Mouse (Mus musculus): ENCODE results near the gene Nfia. TPM values are rescaled to one million over a fixed set of nuclear protein-coding genes. Genes with fewer than 3 reads are reported as not detected.

Nfia gene
- polyA plus RNA-seq, 1 experiment from 2014 or later, result 54.3 TPM

- no peak overlapping the region for H3K4me2 ChIP-seq (ENCODE audit: low read length)
- peaks cover 22 to 67% of the 10 kb centered on the region in 2 experiments for H3K4me1 ChIP-seq (ENCODE audit: control insufficient read depth in 2 of 2, insufficient read depth in 2 of 2, low read length in 2 of 2)
- no peak overlapping the region for H3K4me3 ChIP-seq (ENCODE audit: control insufficient read depth in 1 of 2, insufficient read depth in 1 of 2, low read depth in 1 of 2, low read length in 2 of 2)
- 75% methylated on average over 6 of the region's 6 CpGs for WGBS
- no peak for ATAC-seq (ENCODE audit: insufficient number of reproducible peaks, insufficient read depth, low FRiP score, low read depth)
- peak overlapping the region in 1 of 2 experiments; percentile 19; a peak in 1 of 4 replicates for H3K27ac ChIP-seq (replicated peaks in 1 of 2; ENCODE audit: control insufficient read depth in 1 of 2, insufficient read depth in 1 of 2, low read depth in 2 of 2, low read length in 2 of 2)
- no peaks in the 10 kb centered on the region for H3K27me3 ChIP-seq (ENCODE audit: control insufficient read depth, insufficient read depth, low read length)
- H3K9me3 ChIP-seq (ENCODE audit: control insufficient read depth, low read length), result no peaks in the 10 kb centered on the region
- no peaks in the 10 kb centered on the region for H3K36me3 ChIP-seq (ENCODE audit: control insufficient read depth, insufficient read depth, low read length)
- H3K9ac ChIP-seq (ENCODE audit: low read length), result no peak overlapping the region
Measured at GRCm38 (mm10) chr4:97823512-97823911, 51.0 kb downstream of the Nfia start.

DNA sequence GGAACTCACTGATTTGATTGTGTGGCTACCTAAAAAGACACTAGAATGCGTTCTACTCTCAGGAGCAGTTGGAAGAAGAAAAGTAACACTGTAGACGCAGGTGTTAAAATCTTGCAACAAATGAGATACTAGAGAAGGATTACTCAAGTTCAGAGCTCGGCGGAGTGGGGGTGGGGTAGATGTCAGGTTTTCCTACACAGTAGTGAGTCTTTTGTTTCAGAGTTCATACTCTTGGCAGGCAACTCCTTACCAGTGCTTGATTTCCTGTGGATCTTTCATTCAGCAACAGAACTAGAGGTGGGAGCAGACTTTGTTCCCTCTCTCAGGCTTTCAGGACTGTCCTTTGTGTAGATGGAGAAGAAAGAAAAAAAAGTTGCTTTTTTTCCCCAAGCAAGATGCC, 51.9 kb downstream of the Nfia start:
- no peaks in the 10 kb centered on the region for H3K36me3 ChIP-seq (ENCODE audit: control insufficient read depth, insufficient read depth, low read length)
- no peaks in the 10 kb centered on the region for H3K27me3 ChIP-seq (ENCODE audit: control insufficient read depth, insufficient read depth, low read length)
- H3K4me2 ChIP-seq (ENCODE audit: low read length), result no peak overlapping the region
- WGBS, result 41% methylated on average over 4 of the region's 4 CpGs
- H3K27ac ChIP-seq (replicated peaks in 1 of 2; ENCODE audit: control insufficient read depth in 1 of 2, insufficient read depth in 1 of 2, low read depth in 2 of 2, low read length in 2 of 2), result peak overlapping the region; percentile 44 to 49; a peak in 3 of 4 replicates
- no peak for ATAC-seq (ENCODE audit: insufficient number of reproducible peaks, insufficient read depth, low FRiP score, low read depth)
- no peak overlapping the region for H3K4me3 ChIP-seq (ENCODE audit: control insufficient read depth in 1 of 2, insufficient read depth in 1 of 2, low read depth in 1 of 2, low read length in 2 of 2)
- H3K9me3 ChIP-seq (ENCODE audit: control insufficient read depth, low read length), result no peaks in the 10 kb centered on the region
- no peak overlapping the region; the same call in 1 of the 2 replicates for H3K9ac ChIP-seq (ENCODE audit: low read length)
- H3K4me1 ChIP-seq (ENCODE audit: control insufficient read depth in 2 of 2, insufficient read depth in 2 of 2, low read length in 2 of 2), result peaks cover 19 to 64% of the 10 kb centered on the region in 2 experiments

DNA sequence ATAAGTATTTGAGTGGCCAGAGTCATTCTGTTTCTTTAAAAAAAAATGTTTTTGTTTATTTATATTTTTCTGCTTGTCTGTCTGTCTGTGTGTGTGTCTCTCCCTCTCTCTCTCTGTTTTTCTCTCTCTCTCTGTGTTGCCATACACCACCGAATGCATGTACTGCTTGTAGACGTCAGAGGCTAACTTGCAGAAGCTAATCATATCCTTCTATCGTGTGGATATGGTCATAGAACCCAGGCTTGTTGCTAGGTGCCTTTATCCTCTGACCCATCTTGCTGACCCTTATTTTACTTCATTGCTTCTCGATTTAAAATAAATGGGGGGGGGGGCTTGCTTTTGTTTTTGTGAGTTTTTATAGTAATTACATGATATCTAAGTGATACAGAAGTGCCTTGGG, 52.9 kb downstream of the Nfia start:
- H3K27ac ChIP-seq (replicated peaks in 1 of 2; ENCODE audit: control insufficient read depth in 1 of 2, insufficient read depth in 1 of 2, low read depth in 2 of 2, low read length in 2 of 2), result peak overlapping the region in 1 of 2 experiments; percentile 91; a peak in 2 of 4 replicates
- WGBS, result 52% methylated on average over 4 of the region's 4 CpGs
- H3K4me1 ChIP-seq (ENCODE audit: control insufficient read depth in 2 of 2, insufficient read depth in 2 of 2, low read length in 2 of 2), result peaks cover 23 to 73% of the 10 kb centered on the region in 2 experiments
- H3K9me3 ChIP-seq (ENCODE audit: control insufficient read depth, low read length), result no peaks in the 10 kb centered on the region
- peak overlapping the region; percentile 21; the same call in 1 of the 2 replicates for H3K9ac ChIP-seq (ENCODE audit: low read length)
- H3K4me2 ChIP-seq (ENCODE audit: low read length), result no peak overlapping the region
- no peak for ATAC-seq (ENCODE audit: insufficient number of reproducible peaks, insufficient read depth, low FRiP score, low read depth)
- H3K27me3 ChIP-seq (ENCODE audit: control insufficient read depth, insufficient read depth, low read length), result no peaks in the 10 kb centered on the region
- no peak overlapping the region for H3K4me3 ChIP-seq (ENCODE audit: control insufficient read depth in 1 of 2, insufficient read depth in 1 of 2, low read depth in 1 of 2, low read length in 2 of 2)
- H3K36me3 ChIP-seq (ENCODE audit: control insufficient read depth, insufficient read depth, low read length), result no peaks in the 10 kb centered on the region

- H3K9ac ChIP-seq (ENCODE audit: low read length), result peak overlapping the region; percentile 21; the same call in 1 of the 2 replicates
- WGBS, result 65% methylated on average over 4 of the region's 4 CpGs
- peaks cover 23 to 74% of the 10 kb centered on the region in 2 experiments for H3K4me1 ChIP-seq (ENCODE audit: control insufficient read depth in 2 of 2, insufficient read depth in 2 of 2, low read length in 2 of 2)
Measured at GRCm38 (mm10) chr4:97825841-97826240, 53.3 kb downstream of the Nfia start.

DNA sequence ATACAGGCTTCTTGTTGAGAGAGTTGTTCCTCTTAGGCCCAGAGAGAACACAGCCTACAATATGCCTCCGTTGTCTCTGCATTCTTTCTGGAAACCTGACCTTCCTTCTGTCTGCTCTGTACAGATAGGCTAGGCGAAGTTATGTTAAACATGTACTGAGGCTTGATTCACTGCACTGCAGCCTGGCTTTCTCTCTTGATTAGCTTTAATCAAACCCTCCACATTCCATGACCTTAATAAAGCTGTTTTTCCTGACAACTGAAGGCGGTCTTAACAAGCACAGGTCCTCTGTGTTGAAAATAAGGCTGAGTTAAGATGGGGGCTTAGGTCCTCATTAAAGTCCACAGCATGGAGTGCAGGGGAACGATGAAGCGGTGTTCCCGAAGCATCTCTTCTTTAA, 54.6 kb downstream of the Nfia start:
- peak overlapping the region; percentile 23 for H3K4me2 ChIP-seq (ENCODE audit: low read length)
- H3K27me3 ChIP-seq (ENCODE audit: control insufficient read depth, insufficient read depth, low read length), result no peaks in the 10 kb centered on the region
- peaks cover 26 to 76% of the 10 kb centered on the region in 2 experiments for H3K4me1 ChIP-seq (ENCODE audit: control insufficient read depth in 2 of 2, insufficient read depth in 2 of 2, low read length in 2 of 2)
- no peak overlapping the region for H3K4me3 ChIP-seq (ENCODE audit: control insufficient read depth in 1 of 2, insufficient read depth in 1 of 2, low read depth in 1 of 2, low read length in 2 of 2)
- WGBS, result 41% methylated on average over 6 of the region's 6 CpGs
- no peak overlapping the region for H3K9ac ChIP-seq (ENCODE audit: low read length)
- H3K36me3 ChIP-seq (ENCODE audit: control insufficient read depth, insufficient read depth, low read length), result no peaks in the 10 kb centered on the region
- no peaks in the 10 kb centered on the region for H3K9me3 ChIP-seq (ENCODE audit: control insufficient read depth, low read length)
- peak; percentile 44; the same call in 1 of the 2 replicates for ATAC-seq (ENCODE audit: insufficient number of reproducible peaks, insufficient read depth, low FRiP score, low read depth)
- peak overlapping the region; percentile 86 to 91 for H3K27ac ChIP-seq (replicated peaks in 1 of 2; ENCODE audit: control insufficient read depth in 1 of 2, insufficient read depth in 1 of 2, low read depth in 2 of 2, low read length in 2 of 2)

More at GRCm38 (mm10) chr4:97825841-97826240, 53.3 kb downstream of the Nfia start:
- Histone ChIP-seq H3K36me3 (ENCODE audit: control insufficient read depth, insufficient read depth, low read length) (no peaks in the 10 kb centered on the region), H3K4me3 (ENCODE audit: control insufficient read depth in 1 of 2, insufficient read depth in 1 of 2, low read depth in 1 of 2, low read length in 2 of 2) (no peak overlapping the region), H3K27ac (replicated peaks in 1 of 2; ENCODE audit: control insufficient read depth in 1 of 2, insufficient read depth in 1 of 2, low read depth in 2 of 2, low read length in 2 of 2) (peak overlapping the region; percentile 62 to 91; a peak in 3 of 4 replicates), H3K27me3 (ENCODE audit: control insufficient read depth, insufficient read depth, low read length) (no peaks in the 10 kb centered on the region), H3K4me2 (ENCODE audit: low read length) (no peak overlapping the region), H3K9me3 (ENCODE audit: control insufficient read depth, low read length) (no peaks in the 10 kb centered on the region)
- ATAC-seq (ENCODE audit: insufficient number of reproducible peaks, insufficient read depth, low FRiP score, low read depth), result no peak

DNA sequence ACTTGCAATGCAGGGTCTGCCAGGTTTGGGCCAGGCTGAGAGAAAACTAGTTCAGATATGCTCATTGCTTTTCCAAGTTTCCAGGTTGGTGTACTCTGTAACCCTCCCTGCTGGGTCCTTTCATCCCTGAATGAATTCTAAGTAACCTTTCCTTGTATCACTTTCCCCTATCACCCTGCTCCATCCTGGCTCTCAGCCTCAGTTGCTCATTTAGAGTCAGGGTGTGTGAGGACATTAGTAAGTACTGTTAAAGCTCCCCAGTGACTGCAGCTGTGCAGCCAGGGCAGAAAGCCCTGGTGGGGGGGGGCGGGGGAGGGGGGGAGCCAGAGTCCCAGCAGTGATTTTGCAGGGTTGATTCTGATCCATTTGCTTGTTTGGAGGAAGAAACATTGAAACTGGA, 56.0 kb downstream of the Nfia start:
- Histone ChIP-seq H3K4me3 (ENCODE audit: control insufficient read depth in 1 of 2, insufficient read depth in 1 of 2, low read depth in 1 of 2, low read length in 2 of 2) (no peak overlapping the region), H3K27me3 (ENCODE audit: control insufficient read depth, insufficient read depth, low read length) (no peaks in the 10 kb centered on the region), H3K9me3 (ENCODE audit: control insufficient read depth, low read length) (no peaks in the 10 kb centered on the region), H3K36me3 (ENCODE audit: control insufficient read depth, insufficient read depth, low read length) (no peaks in the 10 kb centered on the region), H3K27ac (replicated peaks in 1 of 2; ENCODE audit: control insufficient read depth in 1 of 2, insufficient read depth in 1 of 2, low read depth in 2 of 2, low read length in 2 of 2) (peak overlapping the region in 1 of 2 experiments; percentile 35; a peak in 1 of 4 replicates), H3K4me2 (ENCODE audit: low read length) (no peak overlapping the region), H3K9ac (ENCODE audit: low read length) (no peak overlapping the region), H3K4me1 (ENCODE audit: control insufficient read depth in 2 of 2, insufficient read depth in 2 of 2, low read length in 2 of 2) (peaks cover 24 to 71% of the 10 kb centered on the region in 2 experiments)
- no peak for ATAC-seq (ENCODE audit: insufficient number of reproducible peaks, insufficient read depth, low FRiP score, low read depth)
- WGBS, result 25% methylated on average over 1 of the region's 1 CpGs

GRCm38 (mm10) chr4:97829336-97830050, 57.0 kb downstream of the Nfia start:
- no peak overlapping the region for H3K4me2 ChIP-seq (ENCODE audit: low read length)
- ATAC-seq (ENCODE audit: insufficient number of reproducible peaks, insufficient read depth, low FRiP score, low read depth), result no peak
- no peak overlapping the region for H3K27ac ChIP-seq (replicated peaks in 1 of 2; ENCODE audit: control insufficient read depth in 1 of 2, insufficient read depth in 1 of 2, low read depth in 2 of 2, low read length in 2 of 2)
- 74% methylated on average over 11 of the region's 12 CpGs for WGBS
- H3K9me3 ChIP-seq (ENCODE audit: control insufficient read depth, low read length), result no peaks in the 10 kb centered on the region
- H3K36me3 ChIP-seq (ENCODE audit: control insufficient read depth, insufficient read depth, low read length), result no peaks in the 10 kb centered on the region
- no peak overlapping the region for H3K4me3 ChIP-seq (ENCODE audit: control insufficient read depth in 1 of 2, insufficient read depth in 1 of 2, low read depth in 1 of 2, low read length in 2 of 2)
- H3K4me1 ChIP-seq (ENCODE audit: control insufficient read depth in 2 of 2, insufficient read depth in 2 of 2, low read length in 2 of 2), result peaks cover 20 to 68% of the 10 kb centered on the region in 2 experiments
- H3K9ac ChIP-seq (ENCODE audit: low read length), result no peak overlapping the region
- no peaks in the 10 kb centered on the region for H3K27me3 ChIP-seq (ENCODE audit: control insufficient read depth, insufficient read depth, low read length)

Measured in heart, embryonic 14.5 days (tissue).